Comparison of ENCODE assay signal across 8 mouse cellular contexts in the genomic region with DNA sequence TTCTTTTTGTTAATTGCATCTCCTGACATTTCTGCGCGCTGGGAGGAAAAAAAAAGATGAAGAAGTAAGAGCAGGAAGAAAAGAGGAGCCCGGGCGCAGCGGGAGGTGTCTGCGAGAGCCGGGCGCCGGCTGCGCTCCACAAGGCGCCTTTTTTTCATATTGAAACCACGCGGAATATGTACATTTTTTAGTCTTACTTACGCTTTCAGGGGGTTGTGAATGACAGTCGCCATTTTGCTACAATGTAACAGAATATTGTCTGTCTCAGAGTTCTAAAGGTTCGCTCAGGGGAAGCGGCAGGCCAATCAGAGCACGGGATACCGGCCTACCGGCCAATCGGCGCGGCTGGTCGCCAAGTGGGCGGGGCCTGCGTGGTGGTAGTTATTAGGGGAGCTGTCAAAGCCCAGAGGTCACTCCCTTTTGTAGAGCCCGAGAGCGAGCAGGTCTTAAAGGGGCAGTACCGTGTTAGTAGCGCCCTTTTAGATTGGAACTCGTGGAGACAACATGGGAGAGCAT. TPM values are rescaled to one million over a fixed set of nuclear protein-coding genes. Genes with fewer than 3 reads are reported as not detected.
A peak's percentile ranks its signal among the peaks of the same experiment; 100 is the strongest.
DNase-seq lines count a peak whose midpoint lies in the region; ATAC-seq and TF ChIP-seq lines count a peak whose summit lies in the region.

A gene (minus strand): TSS at position 241 of the 516 bp plus-strand sequence.

- no peaks in the 10 kb centered on the region; the same call in 1 of the 2 replicates for H3K4me1 ChIP-seq in bone marrow, adult 2 months (ENCODE audit: control insufficient read depth, insufficient read depth, low read length)
- peaks cover 35% of the 10 kb centered on the region for H3K4me1 ChIP-seq in embryonic facial prominence, embryonic 15.5 days
- H3K4me1 ChIP-seq in kidney, embryonic 14.5 days (ENCODE audit: control insufficient read depth, insufficient read depth, low read length), result peaks cover 18% of the 10 kb centered on the region; the same call in 1 of the 2 replicates
- peaks cover 41% of the 10 kb centered on the region for H3K4me1 ChIP-seq in limb, embryonic 15.5 days

- 0 out of 2 replicates have a peak, but pooled peaks cover 4% of the 10 kb centered on the region for H3K9me3 ChIP-seq in embryonic facial prominence, embryonic 15.5 days (replicated peaks)
- H3K9me3 ChIP-seq in kidney, embryonic 14.5 days (ENCODE audit: control insufficient read depth, low read length), result peaks cover 4% of the 10 kb centered on the region; the same call in 1 of the 2 replicates
- no peaks in the 10 kb centered on the region for H3K9me3 ChIP-seq in limb, embryonic 15.5 days

- TF ChIP-seq POLR2A in bone marrow, adult 2 months (IDR thresholded peaks at IDR 0.05; ENCODE audit: borderline replicate concordance, control insufficient read depth, low read depth, low read length), result peak; percentile 46; the same call in 1 of the 2 replicates

- no peaks in the 10 kb centered on the region for H3K36me3 ChIP-seq in embryonic facial prominence, embryonic 15.5 days
- H3K36me3 ChIP-seq in kidney, embryonic 14.5 days (ENCODE audit: control insufficient read depth, insufficient read depth, low read length), result no peaks in the 10 kb centered on the region
- H3K36me3 ChIP-seq in limb, embryonic 15.5 days, result no peaks in the 10 kb centered on the region

- peak within 1 kb of the TSS; percentile 84 for H3K27ac ChIP-seq in bone marrow, adult 2 months (ENCODE audit: control insufficient read depth, insufficient read depth, low read depth, low read length, poor library complexity)
- H3K27ac ChIP-seq in embryonic facial prominence, embryonic 15.5 days (replicated peaks), result 0 out of 2 replicates have a peak within 1 kb of the TSS, but pooled peaks have one; percentile 39
- peak within 1 kb of the TSS; percentile 85 for H3K27ac ChIP-seq in kidney, embryonic 14.5 days (ENCODE audit: low read depth, low read length)
- peak within 1 kb of the TSS; percentile 65 for H3K27ac ChIP-seq in limb, embryonic 15.5 days

- peak within 1 kb of the TSS; percentile 70 for H3K4me3 ChIP-seq in bone marrow, adult 2 months (replicated peaks; ENCODE audit: control insufficient read depth, low read depth, low read length)
- peak within 1 kb of the TSS; percentile 66 for H3K4me3 ChIP-seq in embryonic facial prominence, embryonic 15.5 days (replicated peaks)
- peak within 1 kb of the TSS; percentile 69 for H3K4me3 ChIP-seq in kidney, embryonic 14.5 days (ENCODE audit: low read length)
- peak within 1 kb of the TSS; percentile 64 for H3K4me3 ChIP-seq in limb, embryonic 15.5 days

- peak within 1 kb of the TSS; percentile 40 for H3K9ac ChIP-seq in embryonic facial prominence, embryonic 15.5 days
- peak within 1 kb of the TSS; percentile 76 for H3K9ac ChIP-seq in kidney, embryonic 14.5 days (ENCODE audit: low read depth, low read length)
- peak within 1 kb of the TSS; percentile 44 for H3K9ac ChIP-seq in limb, embryonic 15.5 days

- WGBS in bone marrow, adult 2 months, result under 1% methylated on average over 31 of the region's 31 CpGs
- WGBS in embryonic facial prominence, embryonic 15.5 days, result under 1% methylated on average over 31 of the region's 31 CpGs
- WGBS in kidney, embryonic 14.5 days, result under 1% methylated on average over 31 of the region's 31 CpGs
- under 1% methylated on average over 31 of the region's 31 CpGs for WGBS in limb, embryonic 15.5 days

- ATAC-seq in embryonic facial prominence, embryonic 15.5 days (ENCODE audit: insufficient number of reproducible peaks, low FRiP score, low TSS enrichment, low read depth), result peak; percentile 93
- ATAC-seq in kidney, embryonic 14.5 days (ENCODE audit: low FRiP score, low TSS enrichment), result peak; percentile 95
- ATAC-seq in limb, embryonic 15.5 days (ENCODE audit: insufficient number of reproducible peaks, low FRiP score, low TSS enrichment, low read depth), result peak; percentile 92

- H3K4me2 ChIP-seq in embryonic facial prominence, embryonic 15.5 days (replicated peaks), result peak within 1 kb of the TSS; percentile 100
- H3K4me2 ChIP-seq in kidney, embryonic 14.5 days (replicated peaks; ENCODE audit: low read depth, low read length), result peak within 1 kb of the TSS; percentile 99
- H3K4me2 ChIP-seq in limb, embryonic 15.5 days, result peak within 1 kb of the TSS; percentile 100

- peaks cover 33% of the 10 kb centered on the region for H3K27me3 ChIP-seq in embryonic facial prominence, embryonic 15.5 days
- no peaks in the 10 kb centered on the region for H3K27me3 ChIP-seq in kidney, embryonic 14.5 days (ENCODE audit: control insufficient read depth, insufficient read depth, low read length)
- H3K27me3 ChIP-seq in limb, embryonic 15.5 days, result peaks cover 42% of the 10 kb centered on the region

- peak; percentile 89 for DNase-seq in 3T3-L1 (ENCODE audit: low read depth, low spot score)
- DNase-seq in heart, adult 9 months (ENCODE audit: low spot score in 2 of 2), result peak; percentile 98 to 99
- peak; percentile 87 to 90 for DNase-seq in monocyte, adult 2 months (ENCODE audit: low read depth in 1 of 2, low spot score in 2 of 2)
- DNase-seq in spleen, postnatal 36 days (ENCODE audit: low spot score in 2 of 2), result peak; percentile 96 to 97

- no peak for TF ChIP-seq CTCF in bone marrow, adult 2 months (IDR thresholded peaks at IDR 0.05; ENCODE audit: control insufficient read depth, insufficient read depth, low read length)

RNA-seq across cellular contexts. Expression of the gene that starts here (rescaled TPM):
- 24.7 and 25.6 TPM in 2 replicates for polyA plus RNA-seq in bone marrow, adult 2 months (2011; ENCODE audit: insufficient read depth, insufficient read length, low replicate concordance, missing spikeins)
- polyA plus RNA-seq in embryonic facial prominence, embryonic 15.5 days (2015; fragmentation: Nextera tagmentation; extraction: Ambion mirVana), result 3.9 and 4.6 TPM in 2 replicates
- polyA plus RNA-seq in kidney, embryonic 14.5 days (2014; fragmentation: Nextera tagmentation; extraction: Ambion mirVana), result 14.5 and 15.5 TPM in 2 replicates
- polyA plus RNA-seq in limb, embryonic 15.5 days (2015; fragmentation: Nextera tagmentation; extraction: Ambion mirVana), result 3.2 TPM in 2 replicates

Comparison
In these comparisons a context has a peak if more than half of its experiments do, and no peak if none do; other contexts are left out.
1. Peak in every context shown above with its lines: DNase-seq, ATAC-seq, H3K4me3 ChIP-seq and H3K27ac ChIP-seq.